Mouse (Mus musculus): Measurements from ENCODE around the gene Cchcr1.
"Not testable (repeated sequence)": the region's sequence is repeated elsewhere in the genome, so short reads cannot be mapped to it uniquely, and the experiment has no call there.

The Cchcr1 gene

GRCm38 (mm10) chr17:35516652-35517500 is at the start of gene Cchcr1, which contains the start of gene Tcf19:
TSS of gene Cchcr1 (plus strand) at chr17:35517100.
TSS of gene Tcf19 (minus strand) at chr17:35516824.
- DNase-seq = peak; percentile 99

- DNase-seq = not testable (repeated sequence)
Observed at GRCm38 (mm10) chr17:35468936-35469335, 48.0 kb upstream of the Cchcr1 start.

DNA sequence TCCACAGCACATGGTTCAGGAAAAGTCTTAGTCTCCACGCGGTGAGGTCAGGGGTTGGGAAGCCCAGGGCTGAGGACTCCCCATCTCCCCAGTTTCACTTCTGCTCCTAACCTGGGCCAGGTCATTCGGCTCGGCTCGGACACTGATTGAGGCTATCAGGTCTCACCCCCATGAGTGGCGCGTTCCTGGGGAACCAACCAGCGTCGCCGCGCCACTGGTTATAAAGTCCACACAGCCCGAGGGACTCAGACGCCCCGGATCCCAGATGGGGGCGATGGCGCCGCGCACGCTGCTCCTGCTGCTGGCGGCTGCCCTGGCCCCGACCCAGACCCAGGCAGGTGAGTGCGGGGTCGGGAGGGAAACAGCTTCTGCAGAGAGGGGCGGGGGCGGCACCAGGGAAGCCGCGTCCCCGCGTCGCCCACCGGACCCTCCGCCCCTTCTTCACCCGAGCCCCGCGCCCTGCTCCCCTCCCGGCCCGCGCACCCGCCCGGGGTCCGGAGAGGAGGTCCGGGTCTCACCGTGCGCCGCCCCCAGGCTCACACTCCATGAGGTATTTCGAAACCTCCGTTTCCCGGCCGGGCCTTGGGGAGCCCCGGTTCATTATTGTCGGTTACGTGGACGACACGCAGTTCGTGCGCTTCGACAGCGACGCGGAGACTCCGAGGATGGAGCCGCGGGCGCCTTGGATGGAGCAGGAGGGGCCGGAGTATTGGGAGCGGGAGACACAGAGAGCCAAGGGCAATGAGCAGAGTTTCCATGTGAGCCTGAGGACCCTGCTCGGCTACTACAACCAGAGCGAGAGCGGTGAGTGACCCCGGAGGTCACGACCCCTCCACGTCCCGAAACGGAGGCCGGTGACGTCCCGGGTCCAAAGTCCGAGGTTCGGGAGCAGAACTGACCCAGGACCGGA is 46.8 kb upstream of the Cchcr1 start, which contains the start of gene H2-Q10:
TSS of gene H2-Q10 (plus strand) at position 248 of the 910 bp plus-strand sequence.
- peak; percentile 36 for DNase-seq

DNA sequence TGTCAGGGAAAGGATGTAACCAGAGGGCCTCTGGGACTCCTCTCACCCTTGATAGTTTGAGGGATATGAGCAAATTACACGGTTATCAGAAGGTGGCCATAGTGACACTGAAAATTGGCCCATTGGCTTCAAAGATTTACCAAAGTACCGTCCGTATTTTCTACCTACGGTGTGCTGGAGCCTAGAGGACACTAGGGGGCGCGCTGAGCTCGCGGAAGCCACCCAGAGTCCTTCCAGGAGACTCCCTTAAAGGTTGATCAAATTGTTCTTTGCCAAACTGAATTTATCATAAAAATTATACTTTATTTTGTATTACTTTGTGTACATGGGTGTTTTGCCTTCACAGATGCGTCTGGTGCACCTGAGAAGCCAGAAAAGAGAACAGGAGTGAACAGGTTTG is 32.8 kb upstream of the Cchcr1 start:
- peak; percentile 79 for DNase-seq

DNA sequence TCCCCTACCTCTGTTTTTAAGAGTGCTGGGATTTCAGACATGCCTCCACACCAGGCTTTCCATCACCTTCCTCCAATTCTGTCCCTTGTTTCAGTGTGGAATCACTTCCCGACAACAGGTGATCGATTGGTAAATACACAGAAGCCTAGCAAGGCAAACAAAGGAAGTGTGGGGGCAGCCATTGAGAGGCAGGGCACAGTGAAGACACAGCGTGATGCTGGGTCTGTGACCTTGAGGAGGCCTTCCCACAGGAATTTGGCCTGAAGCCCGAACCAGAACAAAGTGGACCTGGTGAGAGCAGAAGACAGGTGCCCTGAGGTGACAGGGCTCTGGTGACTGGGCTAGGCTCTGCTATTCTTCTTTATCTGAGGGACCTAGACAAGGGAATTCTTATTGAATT is 31.2 kb upstream of the Cchcr1 start:
- DNase-seq = no peak

- no peak for DNase-seq
Observed at GRCm38 (mm10) chr17:35486726-35487125, 30.2 kb upstream of the Cchcr1 start.

DNA sequence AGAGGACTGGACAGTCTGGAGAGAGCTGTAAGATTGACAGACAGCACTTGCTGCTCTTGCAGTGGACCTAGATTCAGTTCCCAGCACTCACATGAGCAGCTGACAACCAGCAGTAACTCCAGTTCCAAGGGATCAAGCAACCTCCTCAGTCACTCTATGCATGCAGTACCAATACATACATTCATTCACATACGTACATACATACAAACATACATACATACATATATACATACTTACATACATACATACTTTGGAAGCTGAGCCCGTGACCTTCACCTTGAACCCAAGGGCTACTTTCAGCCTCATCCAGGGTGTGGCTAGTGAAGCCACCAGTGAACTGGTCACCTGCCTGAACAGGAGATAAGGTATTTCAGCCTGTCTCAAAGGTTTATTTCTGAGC is 28.9 kb upstream of the Cchcr1 start:
- DNase-seq = no peak

GRCm38 (mm10) chr17:35490320-35490719 is 26.6 kb upstream of the Cchcr1 start:
- no peak for DNase-seq

DNA sequence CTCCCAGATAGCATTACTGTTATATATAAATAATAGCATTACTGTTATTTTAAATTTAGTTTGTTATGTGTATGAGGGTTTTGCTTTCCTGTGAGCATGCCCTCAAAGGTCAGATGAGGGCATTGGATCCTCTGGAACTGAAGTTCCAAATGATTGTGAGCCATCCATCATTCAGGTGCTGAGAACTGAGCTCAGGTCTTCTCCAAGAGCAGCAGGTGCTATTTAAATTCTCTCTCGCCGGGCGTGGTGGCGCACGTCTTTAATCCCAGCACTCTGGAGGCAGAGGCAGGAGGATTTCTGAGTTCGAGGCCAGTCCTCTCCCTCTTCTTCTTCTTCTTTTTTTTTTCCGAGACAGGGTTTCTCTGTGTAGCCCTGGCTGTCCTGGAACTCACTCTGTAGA is 19.8 kb upstream of the Cchcr1 start:
- DNase-seq = no peak

DNA sequence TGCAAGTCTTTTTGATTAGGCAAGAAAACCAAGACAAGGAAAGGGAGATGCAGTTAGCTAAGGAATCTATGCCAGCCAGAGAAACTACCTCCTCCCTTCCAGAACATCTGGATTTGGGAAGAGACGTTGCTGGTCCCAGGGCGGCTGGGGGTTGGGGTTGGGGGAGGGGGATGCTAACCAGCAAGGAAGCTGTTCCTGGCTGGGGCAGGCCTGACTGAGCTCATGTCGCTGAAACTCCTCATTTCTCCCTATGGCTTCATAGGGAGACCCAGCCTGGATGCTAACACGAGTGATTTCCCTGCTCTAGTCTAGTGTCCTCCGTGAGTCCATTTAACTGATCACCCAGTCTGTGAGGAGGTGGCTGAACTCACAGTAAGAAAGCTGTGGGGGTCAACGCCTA is 14.7 kb upstream of the Cchcr1 start:
- no peak for DNase-seq

DNA sequence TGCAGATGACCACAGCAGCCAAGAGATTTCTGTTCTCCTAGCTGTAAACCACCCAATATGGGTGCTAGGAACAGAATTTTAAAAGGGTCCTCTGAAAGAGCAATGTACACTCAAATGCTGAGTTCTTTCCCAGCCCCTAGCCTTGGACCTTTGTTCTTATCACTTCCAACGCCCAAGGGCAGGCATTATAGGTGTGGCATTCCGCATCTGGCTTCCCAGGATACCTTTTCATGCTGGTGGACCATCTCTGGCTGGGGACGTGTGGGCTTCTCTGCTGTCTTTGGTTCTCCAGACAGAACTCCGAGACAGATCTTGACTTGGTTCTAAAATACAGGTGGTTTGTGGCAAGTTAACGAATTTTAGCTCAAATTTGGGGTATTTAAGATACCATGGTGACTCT is 14.1 kb upstream of the Cchcr1 start:
- no peak for DNase-seq

- no peak for DNase-seq
Observed at GRCm38 (mm10) chr17:35503849-35504248, 13.1 kb upstream of the Cchcr1 start.

GRCm38 (mm10) chr17:35504628-35505481 is 12.0 kb upstream of the Cchcr1 start:
- DNase-seq = no peak

- no peak for DNase-seq
Observed at GRCm38 (mm10) chr17:35505776-35506175, 11.1 kb upstream of the Cchcr1 start, which contains the start of gene Pou5f1. TSS of gene Pou5f1 (plus strand) at chr17:35506018.

DNA sequence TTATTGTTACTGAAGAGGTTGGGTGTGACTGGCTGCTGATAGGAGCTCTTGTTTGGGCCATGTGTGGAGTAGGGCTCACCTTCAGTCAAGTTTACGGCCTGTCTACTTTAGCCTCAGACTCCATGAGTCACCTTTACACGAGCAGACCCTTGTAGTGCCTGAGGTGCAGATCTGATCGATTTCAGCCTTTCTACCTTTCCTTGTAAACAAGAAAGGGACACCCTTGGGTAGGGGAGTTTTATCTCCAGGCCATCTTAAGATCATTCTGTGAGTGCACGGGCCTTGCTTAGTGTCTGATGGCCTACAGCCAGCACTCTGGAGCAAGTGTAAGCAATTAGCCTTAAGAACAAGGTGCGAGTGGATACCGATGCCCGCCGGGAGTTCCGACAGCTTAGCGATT is 10.0 kb upstream of the Cchcr1 start:
- no peak for DNase-seq

DNA sequence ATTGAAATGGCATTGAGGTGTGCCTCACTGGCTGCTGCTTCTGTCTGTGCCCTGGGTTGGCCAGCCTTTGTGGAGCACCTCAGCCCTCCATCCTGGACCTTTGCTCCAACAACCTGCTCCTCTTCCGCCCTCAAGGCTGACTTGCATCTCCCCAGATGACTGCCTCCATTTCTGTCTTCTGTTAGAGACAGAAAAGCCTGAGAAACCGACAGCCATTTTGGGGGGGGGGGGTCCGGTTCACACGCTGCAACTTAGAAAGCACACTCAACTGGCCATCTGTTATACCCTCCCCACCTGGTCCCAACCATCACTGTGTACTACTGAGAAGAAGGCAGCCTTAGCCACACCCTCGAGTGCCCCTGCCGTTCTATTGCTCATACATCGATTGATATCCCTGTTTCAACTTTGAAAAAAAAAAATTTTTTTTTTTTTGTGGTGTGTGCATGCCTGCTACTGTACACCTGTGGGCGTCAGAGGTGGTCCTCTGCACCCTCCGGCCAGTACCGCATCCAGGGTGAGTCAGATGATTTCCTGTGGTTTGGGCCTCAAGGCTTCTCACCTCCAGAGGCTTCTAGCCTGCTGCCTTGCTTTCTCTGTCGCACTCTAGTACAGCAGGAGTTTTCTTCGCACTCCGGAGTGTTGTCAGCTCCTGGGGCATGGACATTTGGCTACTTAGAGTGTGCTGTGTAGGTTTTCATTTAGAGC is 9.2 kb upstream of the Cchcr1 start:
- DNase-seq = no peak

DNA sequence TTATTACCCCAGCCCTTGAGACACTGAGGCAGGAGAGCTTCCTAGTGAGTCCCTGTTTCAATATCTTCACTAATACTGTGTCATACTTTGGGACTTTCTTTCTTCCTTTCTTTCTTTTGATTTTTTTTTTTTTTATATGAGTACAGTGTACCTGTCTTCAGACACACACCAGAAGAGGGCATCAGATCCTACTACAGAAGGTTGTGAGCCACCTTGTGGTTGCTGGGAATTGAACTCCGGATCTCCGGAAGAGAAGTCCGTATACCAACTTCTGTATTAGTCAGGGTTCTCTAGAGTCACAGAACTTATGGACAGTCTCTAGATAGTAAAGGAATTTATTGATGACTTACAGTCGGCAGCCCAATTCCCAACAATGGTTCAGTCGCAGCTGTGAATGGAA is 8.6 kb upstream of the Cchcr1 start:
- not testable (repeated sequence) for DNase-seq

DNA sequence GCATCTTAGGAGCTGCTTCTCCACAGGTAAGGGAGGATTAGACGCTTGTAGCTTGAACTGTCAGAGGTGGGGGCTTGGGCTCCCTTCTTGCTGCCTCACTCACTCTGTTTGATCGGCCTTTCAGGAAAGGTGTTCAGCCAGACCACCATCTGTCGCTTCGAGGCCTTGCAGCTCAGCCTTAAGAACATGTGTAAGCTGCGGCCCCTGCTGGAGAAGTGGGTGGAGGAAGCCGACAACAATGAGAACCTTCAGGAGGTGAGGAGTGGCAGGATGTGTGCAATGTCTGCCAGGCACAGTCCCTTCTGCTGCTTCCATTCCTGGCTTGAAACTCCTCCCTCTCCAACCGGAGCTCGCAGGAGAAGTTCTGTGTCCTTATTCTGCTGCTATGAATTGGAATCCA is 7.6 kb upstream of the Cchcr1 start:
- DNase-seq = peak; percentile 71

DNA sequence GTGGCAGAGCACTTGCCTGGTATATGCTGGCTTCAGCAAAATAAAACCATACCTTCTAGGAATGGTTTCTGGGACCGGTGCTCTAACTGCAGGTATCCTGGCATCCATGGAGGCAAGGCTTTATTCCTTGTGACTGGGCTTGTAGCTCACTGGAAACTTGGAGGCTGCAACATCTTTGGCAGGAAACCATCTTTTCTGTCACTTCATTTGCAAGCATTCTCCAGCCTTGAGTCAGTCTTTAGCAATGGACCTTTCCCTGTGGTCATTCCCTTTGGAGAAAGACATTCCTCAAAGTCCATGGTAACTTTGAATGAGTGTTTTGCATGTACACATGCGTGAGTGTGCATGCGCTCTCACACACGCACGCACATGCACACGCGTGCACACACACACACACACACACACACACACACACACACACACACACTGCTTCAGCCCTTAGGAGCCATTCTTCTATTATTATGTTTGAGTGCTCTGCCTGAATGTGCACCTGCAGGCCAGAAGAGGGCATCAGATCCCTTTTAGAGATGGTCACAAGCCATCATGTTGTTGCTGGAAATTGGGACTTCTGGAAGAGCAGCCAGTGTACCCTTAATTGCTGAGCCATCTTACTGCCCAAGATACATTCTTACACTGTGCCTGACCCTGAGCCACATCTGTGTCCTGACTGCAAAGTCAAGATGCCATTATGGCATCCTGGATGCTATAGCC is 3.8 kb upstream of the Cchcr1 start:
- DNase-seq = no peak

DNA sequence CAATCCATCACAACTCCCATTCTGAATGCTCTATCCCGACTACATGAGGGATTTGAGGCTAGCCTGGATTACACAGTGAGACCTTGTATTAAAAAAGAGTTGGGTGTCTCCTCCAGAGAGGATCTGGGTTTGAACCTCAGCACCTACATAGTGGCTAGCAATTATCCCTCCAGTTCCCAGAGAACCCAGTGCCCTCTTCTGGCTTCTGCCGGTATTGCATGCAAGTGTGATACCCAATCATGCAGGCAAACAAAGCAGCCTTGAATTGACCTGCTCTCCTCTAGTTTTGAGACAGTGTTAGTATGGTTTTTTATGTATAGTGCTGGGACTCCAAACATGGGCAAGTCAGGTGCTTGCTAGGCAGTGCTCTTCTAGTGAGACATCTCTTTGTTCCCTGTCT is 3.0 kb upstream of the Cchcr1 start:
- peak; percentile 89 for DNase-seq

DNA sequence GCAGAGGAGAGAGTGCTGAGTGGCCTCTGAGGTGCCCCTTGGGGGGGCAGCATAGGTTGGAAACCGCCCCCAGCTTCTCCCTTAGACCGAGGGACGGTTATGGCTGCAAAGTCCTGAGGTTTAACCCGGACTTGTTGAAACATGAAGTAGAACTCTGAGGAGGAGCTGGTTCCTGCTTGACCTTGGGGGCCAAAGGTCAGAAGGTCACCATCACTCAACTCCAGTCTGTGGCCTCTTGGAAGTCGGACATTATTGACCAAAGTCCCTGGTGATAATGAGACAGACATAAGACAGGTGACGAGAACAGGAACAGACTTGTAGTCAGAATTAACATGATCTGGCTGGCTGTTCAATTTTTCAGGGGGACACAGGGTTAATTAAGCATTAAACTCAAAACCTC is 2.1 kb upstream of the Cchcr1 start:
- DNase-seq = no peak
